Mouse (Mus musculus): Measurements from ENCODE around the gene Csf2ra.
"Not testable (repeated sequence)": the region's sequence is repeated elsewhere in the genome, so short reads cannot be mapped to it uniquely, and the experiment has no call there.

Csf2ra gene

GRCm38 (mm10) chr19:61224678-61225525 is 3.3 kb downstream of the Csf2ra start:
- DNase-seq, result peak; percentile 11

- DNase-seq, result no peak
These were observed 4.4 kb downstream of the Csf2ra start for GRCm38 (mm10) chr19:61223706-61224328.

GRCm38 (mm10) chr19:61207506-61207905 is 20.7 kb downstream of the Csf2ra start:
- DNase-seq, result not testable (repeated sequence)

- peak; percentile 38 for DNase-seq
These were observed 28.4 kb downstream of the Csf2ra start for GRCm38 (mm10) chr19:61199836-61200235.

GRCm38 (mm10) chr19:61199316-61199715 is 28.9 kb downstream of the Csf2ra start:
- peak; percentile 94 for DNase-seq

GRCm38 (mm10) chr19:61183590-61183989 is 44.6 kb downstream of the Csf2ra start, which contains the start of gene Gm6020:
TSS of gene Gm6020 (plus strand) at chr19:61183890.
- not testable (repeated sequence) for DNase-seq

- peak; percentile 9 for DNase-seq
These were observed 52.4 kb downstream of the Csf2ra start, which contains the start of gene Gm7102 for GRCm38 (mm10) chr19:61175756-61176324. TSS of gene Gm7102 (minus strand) at chr19:61176309.

All from kidney, adult 9 months (tissue).